ENCODE assay signal across 10 mouse cellular contexts in genomic region chr6:146933123-146933522, GRCm38 (mm10). TPM values are rescaled to one million over a fixed set of nuclear protein-coding genes. Genes with fewer than 3 reads are reported as not detected.
DNase-seq lines count a peak whose midpoint lies in the region; ATAC-seq lines count a peak whose summit lies in the region.
"Had no signal": no experiment of that assay in that cellular context is flagged by ENCODE, and none has a peak within 500 bp of the region (broad histone marks: within the 10 kb centered on the region; RNA-seq: fewer than 3 reads in every experiment).

No protein-coding gene starts in this region.

- no peaks in the 10 kb centered on the region for H3K27me3 ChIP-seq in hindbrain, embryonic 10.5 days (ENCODE audit: insufficient read depth, poor library complexity, severe bottlenecking)
- H3K27me3 ChIP-seq in hindbrain, embryonic 11.5 days (ENCODE audit: control insufficient read depth, insufficient read depth, low read length) = no peaks in the 10 kb centered on the region
- H3K27me3 ChIP-seq in intestine, embryonic 15.5 days (replicated peaks) = no peaks in the 10 kb centered on the region
- no peaks in the 10 kb centered on the region for H3K27me3 ChIP-seq in liver, embryonic 16.5 days (ENCODE audit: control insufficient read depth, insufficient read depth, low read depth, low read length)
- H3K27me3 ChIP-seq: neural tube, embryonic 15.5 days had no signal

- DNase-seq in hindbrain, embryonic 10.5 days (ENCODE audit: low spot score) = no peak
- DNase-seq in hindbrain, embryonic 11.5 days (ENCODE audit: low spot score) = no peak
- peak; percentile 42 for DNase-seq in embryo, embryonic 11 days
- no peak for DNase-seq in Muller cell, postnatal 12 days (ENCODE audit: inconsistent ontology term)
- DNase-seq in testis, postnatal 10 days (ENCODE audit: low spot score) = no peak
- DNase-seq: gastrocnemius, postnatal 14 days had no signal

- no peaks in the 10 kb centered on the region for H3K36me3 ChIP-seq in hindbrain, embryonic 10.5 days
- H3K36me3 ChIP-seq in hindbrain, embryonic 11.5 days (ENCODE audit: control insufficient read depth, insufficient read depth, low read length) = no peaks in the 10 kb centered on the region
- H3K36me3 ChIP-seq in intestine, embryonic 15.5 days = no peaks in the 10 kb centered on the region
- H3K36me3 ChIP-seq in liver, embryonic 16.5 days (ENCODE audit: control insufficient read depth, insufficient read depth) = no peaks in the 10 kb centered on the region
- H3K36me3 ChIP-seq: neural tube, embryonic 15.5 days had no signal

- H3K27ac ChIP-seq in hindbrain, embryonic 10.5 days = 0 out of 2 replicates have a peak overlapping the region, but pooled peaks have one; percentile 29
- H3K27ac ChIP-seq in hindbrain, embryonic 11.5 days (ENCODE audit: low read depth, low read length) = no peak overlapping the region
- H3K27ac ChIP-seq in intestine, embryonic 15.5 days = no peak overlapping the region
- no peak overlapping the region for H3K27ac ChIP-seq in liver, embryonic 16.5 days (ENCODE audit: low read length)
- H3K27ac ChIP-seq: neural tube, embryonic 15.5 days had no signal

- no peaks in the 10 kb centered on the region for H3K9me3 ChIP-seq in hindbrain, embryonic 10.5 days
- no peaks in the 10 kb centered on the region for H3K9me3 ChIP-seq in hindbrain, embryonic 11.5 days (ENCODE audit: control insufficient read depth, low read length)
- no peaks in the 10 kb centered on the region for H3K9me3 ChIP-seq in intestine, embryonic 15.5 days
- H3K9me3 ChIP-seq in liver, embryonic 16.5 days (replicated peaks; ENCODE audit: control insufficient read depth, low read length) = no peaks in the 10 kb centered on the region
- H3K9me3 ChIP-seq: neural tube, embryonic 15.5 days had no signal

- no peak overlapping the region for H3K4me2 ChIP-seq in hindbrain, embryonic 11.5 days (replicated peaks; ENCODE audit: low read depth, low read length)
- H3K4me2 ChIP-seq in intestine, embryonic 15.5 days (replicated peaks) = no peak overlapping the region
- H3K4me2 ChIP-seq in liver, embryonic 16.5 days (ENCODE audit: low read depth, low read length) = no peak overlapping the region
- H3K4me2 ChIP-seq: neural tube, embryonic 15.5 days had no signal

- H3K4me1 ChIP-seq in hindbrain, embryonic 10.5 days (replicated peaks) = peaks cover 17% of the 10 kb centered on the region
- H3K4me1 ChIP-seq in hindbrain, embryonic 11.5 days (replicated peaks; ENCODE audit: control insufficient read depth, insufficient read depth, low read length) = no peaks in the 10 kb centered on the region
- no peaks in the 10 kb centered on the region for H3K4me1 ChIP-seq in intestine, embryonic 15.5 days (replicated peaks)
- H3K4me1 ChIP-seq in liver, embryonic 16.5 days (ENCODE audit: control insufficient read depth, low read depth, low read length) = no peaks in the 10 kb centered on the region; the same call in 1 of the 2 replicates
- H3K4me1 ChIP-seq: neural tube, embryonic 15.5 days had no signal

- WGBS in hindbrain, embryonic 10.5 days = 65% methylated on average over 6 of the region's 6 CpGs
- 66% methylated on average over 6 of the region's 6 CpGs for WGBS in hindbrain, embryonic 11.5 days
- 39% methylated on average over 6 of the region's 6 CpGs for WGBS in intestine, embryonic 15.5 days
- WGBS in liver, embryonic 16.5 days (ENCODE audit: insufficient replicate concordance) = 31% methylated on average over 6 of the region's 6 CpGs

- ATAC-seq in hindbrain, embryonic 11.5 days (ENCODE audit: low FRiP score) = no peak
- peak; percentile 31; the same call in 1 of the 2 replicates for ATAC-seq in intestine, embryonic 15.5 days
- ATAC-seq in liver, embryonic 16.5 days (ENCODE audit: low read depth) = peak; percentile 65
- no peak for ATAC-seq in CD4-positive, CD25-positive, alpha-beta regulatory T cell, adult 4 months

- no peak overlapping the region for H3K4me3 ChIP-seq in hindbrain, embryonic 10.5 days
- H3K4me3 ChIP-seq in hindbrain, embryonic 11.5 days (ENCODE audit: low read depth, low read length) = no peak overlapping the region
- H3K4me3 ChIP-seq in intestine, embryonic 15.5 days (replicated peaks) = no peak overlapping the region
- no peak overlapping the region for H3K4me3 ChIP-seq in liver, embryonic 16.5 days (ENCODE audit: low read depth, low read length)
- H3K4me3 ChIP-seq: neural tube, embryonic 15.5 days had no signal

- H3K9ac ChIP-seq in hindbrain, embryonic 11.5 days (ENCODE audit: low read depth, low read length) = no peak overlapping the region
- no peak overlapping the region for H3K9ac ChIP-seq in intestine, embryonic 15.5 days
- no peak overlapping the region for H3K9ac ChIP-seq in liver, embryonic 16.5 days (ENCODE audit: low read depth, low read length)
- H3K9ac ChIP-seq: neural tube, embryonic 15.5 days had no signal

RNA-seq across cellular contexts. Expression of gene 1700034J05Rik, which starts 21.1 kb away (rescaled TPM):
- polyA plus RNA-seq in hindbrain, embryonic 10.5 days (2016; fragmentation: Nextera tagmentation; extraction: Ambion mirVana) = 0.14 and 0.32 TPM in 2 replicates
- polyA plus RNA-seq in hindbrain, embryonic 11.5 days (2014; fragmentation: Nextera tagmentation; extraction: Ambion mirVana) = 0.20 and 0.46 TPM in 2 replicates
- polyA plus RNA-seq in intestine, embryonic 15.5 days (2015; fragmentation: Nextera tagmentation; extraction: Ambion mirVana) = 0.10 and 0.21 TPM in 2 replicates
- 0.04 TPM in 1 of 2 replicates, not detected in the other for polyA plus RNA-seq in liver, embryonic 16.5 days (2015; fragmentation: Nextera tagmentation; extraction: Ambion mirVana)
- polyA plus RNA-seq in CD4-positive, CD25-positive, alpha-beta regulatory T cell, adult 4 months (2017; shearing (Covaris generic)) = not detected
- polyA plus RNA-seq: neural tube, embryonic 15.5 days had no signal

RNA-seq across cellular contexts. Expression of gene Ppfibp1, which starts 44.8 kb away (rescaled TPM):
- 26.8 and 34.0 TPM in 2 replicates for polyA plus RNA-seq in hindbrain, embryonic 10.5 days (2016; fragmentation: Nextera tagmentation; extraction: Ambion mirVana)
- polyA plus RNA-seq in hindbrain, embryonic 11.5 days (2014; fragmentation: Nextera tagmentation; extraction: Ambion mirVana) = 29.0 and 36.1 TPM in 2 replicates
- polyA plus RNA-seq in intestine, embryonic 15.5 days (2015; fragmentation: Nextera tagmentation; extraction: Ambion mirVana) = 35.9 and 41.5 TPM in 2 replicates
- polyA plus RNA-seq in liver, embryonic 16.5 days (2015; fragmentation: Nextera tagmentation; extraction: Ambion mirVana) = 12.9 and 14.4 TPM in 2 replicates
- polyA plus RNA-seq in CD4-positive, CD25-positive, alpha-beta regulatory T cell, adult 4 months (2017; shearing (Covaris generic)) = 10 to 100 TPM in 1 of 2 experiments, 1 to 10 TPM in 1; 5.8 to 10.1 TPM

Comparison
In these comparisons a context has a peak if more than half of its experiments do, and no peak if none do; other contexts are left out.
1. ATAC-seq: peak in intestine, embryonic 15.5 days (single experiment) and liver, embryonic 16.5 days (single experiment); none in hindbrain, embryonic 11.5 days (single experiment) and CD4-positive, CD25-positive, alpha-beta regulatory T cell, adult 4 months (single experiment).